Mouse (Mus musculus) embryonic facial prominence, embryonic 12.5 days (tissue): ENCODE data around the gene Foxp1. TPM values are rescaled to one million over a fixed set of nuclear protein-coding genes. Genes with fewer than 3 reads are reported as not detected.

Source experiments
- ATAC-seq: fragments of 200-750 bp; cut with Nextera tagmentation; 2 replicates; pipeline ENCODE4 v1.8.0; 2017; ENCODE audit not compliant: insufficient number of reproducible peaks, insufficient read depth, low FRiP score, low TSS enrichment
- H3K27ac ChIP-seq: fragments of 300-500 bp; sonication (generic); 2 replicates; pipeline ENCODE4 v1.5.1; 2016; ENCODE audit warnings: mild to moderate bottlenecking
- H3K27me3 ChIP-seq: fragments of 300-500 bp; sonication (generic); 2 replicates; pipeline ENCODE4 v1.6.1; 2016; ENCODE audit warnings: mild to moderate bottlenecking, moderate library complexity
- H3K36me3 ChIP-seq: fragments of 300-500 bp; sonication (generic); 2 replicates; pipeline ENCODE4 v1.6.1; 2016; ENCODE audit warnings: mild to moderate bottlenecking
- H3K4me1 ChIP-seq: fragments of 300-500 bp; sonication (generic); 2 replicates; pipeline ENCODE4 v1.6.1; 2016
- H3K4me2 ChIP-seq: fragments of 300-500 bp; sonication (generic); replicated peaks from 2 replicates; pipeline ENCODE4 v1.6.1; 2016; ENCODE audit warnings: mild to moderate bottlenecking, moderate library complexity
- H3K4me3 ChIP-seq: fragments of 300-500 bp; sonication (generic); 2 replicates; pipeline ENCODE4 v1.5.1; 2016; ENCODE audit warnings: mild to moderate bottlenecking
- H3K9ac ChIP-seq: fragments of 300-500 bp; sonication (generic); 2 replicates; pipeline ENCODE4 v1.6.1; 2016; ENCODE audit warnings: mild to moderate bottlenecking, moderate library complexity
- H3K9me3 ChIP-seq: fragments of 300-500 bp; sonication (generic); 2 replicates; pipeline ENCODE4 v1.6.1; 2016; ENCODE audit warnings: mild to moderate bottlenecking, moderate library complexity
- WGBS: fragments of 180-500 bp; shearing (Covaris S2); methylation state at CpG from one replicate; pipeline ENCODE4 v1.1.7; 2016; 5-methylcytosine and 5-hydroxymethylcytosine counted together
- polyA plus RNA-seq: library from polyadenylated mRNA; unstranded; fragments of >200 nt; fragmentation: Nextera tagmentation; extraction: Ambion mirVana; gene quantifications from 2 replicates; pipeline ENCODE4 v1.2.1, GENCODE M21; 2016

Gene Foxp1
- polyA plus RNA-seq, 1 experiment from 2014 or later, result 132 TPM

- no peaks in the 10 kb centered on the region for H3K27me3 ChIP-seq
- no peak overlapping the region for H3K9ac ChIP-seq
- no peak for ATAC-seq
- H3K4me3 ChIP-seq, result no peak overlapping the region
- H3K9me3 ChIP-seq, result no peaks in the 10 kb centered on the region
- peaks cover 25% of the 10 kb centered on the region for H3K36me3 ChIP-seq
- 86% methylated on average over 7 of the region's 7 CpGs for WGBS
- 0 out of 2 replicates have a peak, but pooled peaks cover 3% of the 10 kb centered on the region for H3K4me1 ChIP-seq
- no peak overlapping the region for H3K27ac ChIP-seq
- H3K4me2 ChIP-seq, result no peak overlapping the region
Observed at GRCm38 (mm10) chr6:98980432-98980831, 542.1 kb downstream of the Foxp1 start.

- Histone ChIP-seq H3K4me3 (no peak overlapping the region), H3K27me3 (no peaks in the 10 kb centered on the region), H3K36me3 (peaks cover 30% of the 10 kb centered on the region), H3K4me2 (no peak overlapping the region), H3K9ac (no peak overlapping the region), H3K27ac (no peak overlapping the region), H3K4me1 (0 out of 2 replicates have a peak, but pooled peaks cover 3% of the 10 kb centered on the region), H3K9me3 (no peaks in the 10 kb centered on the region)
- no peak for ATAC-seq
- WGBS, result 93% methylated on average over 7 of the region's 7 CpGs
Observed at GRCm38 (mm10) chr6:98980001-98980400, 542.5 kb downstream of the Foxp1 start.

GRCm38 (mm10) chr6:98977806-98978205 is 544.7 kb downstream of the Foxp1 start:
- no peak overlapping the region for H3K4me3 ChIP-seq
- no peak overlapping the region for H3K4me2 ChIP-seq
- H3K27ac ChIP-seq, result no peak overlapping the region
- 94% methylated on average over 4 of the region's 4 CpGs for WGBS
- no peak for ATAC-seq
- peaks cover 41% of the 10 kb centered on the region for H3K36me3 ChIP-seq
- H3K27me3 ChIP-seq, result no peaks in the 10 kb centered on the region
- no peak overlapping the region for H3K9ac ChIP-seq
- no peaks in the 10 kb centered on the region for H3K9me3 ChIP-seq
- 0 out of 2 replicates have a peak, but pooled peaks cover 3% of the 10 kb centered on the region for H3K4me1 ChIP-seq

- WGBS, result 79% methylated on average over 6 of the region's 6 CpGs
- Histone ChIP-seq H3K27ac (no peak overlapping the region), H3K36me3 (peaks cover 41% of the 10 kb centered on the region), H3K4me2 (no peak overlapping the region), H3K4me3 (no peak overlapping the region), H3K9me3 (no peaks in the 10 kb centered on the region), H3K4me1 (peaks cover 15% of the 10 kb centered on the region), H3K9ac (no peak overlapping the region), H3K27me3 (no peaks in the 10 kb centered on the region)
- ATAC-seq, result no peak
Observed at GRCm38 (mm10) chr6:98975918-98976317, 546.6 kb downstream of the Foxp1 start.

GRCm38 (mm10) chr6:98973433-98973832 is 549.1 kb downstream of the Foxp1 start:
- Histone ChIP-seq H3K4me2 (no peak overlapping the region), H3K36me3 (peaks cover 41% of the 10 kb centered on the region), H3K27me3 (no peaks in the 10 kb centered on the region), H3K9ac (no peak overlapping the region), H3K9me3 (no peaks in the 10 kb centered on the region), H3K4me3 (no peak overlapping the region), H3K27ac (no peak overlapping the region), H3K4me1 (peaks cover 21% of the 10 kb centered on the region)
- WGBS, result 87% methylated on average over 5 of the region's 5 CpGs
- no peak for ATAC-seq

- H3K4me2 ChIP-seq, result no peak overlapping the region
- H3K27ac ChIP-seq, result peak overlapping the region; percentile 70
- H3K36me3 ChIP-seq, result peaks cover 37% of the 10 kb centered on the region
- WGBS, result 25% methylated on average over 7 of the region's 7 CpGs
- no peak overlapping the region for H3K9ac ChIP-seq
- H3K27me3 ChIP-seq, result no peaks in the 10 kb centered on the region
- no peak overlapping the region for H3K4me3 ChIP-seq
- no peak for ATAC-seq
- H3K4me1 ChIP-seq, result peaks cover 21% of the 10 kb centered on the region
- no peaks in the 10 kb centered on the region for H3K9me3 ChIP-seq
Observed at GRCm38 (mm10) chr6:98972404-98972803, 550.1 kb downstream of the Foxp1 start.

DNA sequence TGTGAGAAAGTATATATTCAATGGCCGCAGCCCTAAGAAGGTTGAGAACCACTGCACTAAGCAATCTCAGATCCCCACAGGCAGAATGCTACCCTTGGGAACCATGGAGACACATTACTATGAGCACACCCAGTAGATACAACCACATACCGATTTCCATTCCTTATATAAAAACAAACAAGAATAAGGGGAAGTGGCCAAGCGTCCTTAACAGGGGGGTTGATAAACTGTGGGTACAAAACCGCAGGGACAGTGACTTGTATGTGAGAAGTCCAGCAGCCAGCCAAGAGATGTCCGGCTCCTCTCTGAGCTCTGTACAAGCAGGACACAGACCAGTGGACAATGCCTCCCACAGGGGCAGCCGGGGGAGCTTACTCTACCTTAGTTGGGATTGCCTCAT is 563.2 kb downstream of the Foxp1 start:
- H3K27ac ChIP-seq, result no peak overlapping the region
- H3K4me2 ChIP-seq, result no peak overlapping the region
- ATAC-seq, result no peak
- no peaks in the 10 kb centered on the region for H3K9me3 ChIP-seq
- no peak overlapping the region for H3K9ac ChIP-seq
- no peak overlapping the region for H3K4me3 ChIP-seq
- H3K36me3 ChIP-seq, result peaks cover 5% of the 10 kb centered on the region; the same call in 1 of the 2 replicates
- H3K27me3 ChIP-seq, result no peaks in the 10 kb centered on the region
- 87% methylated on average over 6 of the region's 6 CpGs for WGBS
- H3K4me1 ChIP-seq, result no peaks in the 10 kb centered on the region

- peaks cover 6% of the 10 kb centered on the region for H3K36me3 ChIP-seq
- H3K9ac ChIP-seq, result no peak overlapping the region
- H3K27ac ChIP-seq, result no peak overlapping the region
- no peaks in the 10 kb centered on the region for H3K9me3 ChIP-seq
- H3K4me1 ChIP-seq, result no peaks in the 10 kb centered on the region
- no peak for ATAC-seq
- H3K4me3 ChIP-seq, result no peak overlapping the region
- WGBS, result 83% methylated on average over 9 of the region's 9 CpGs
- no peak overlapping the region for H3K4me2 ChIP-seq
- no peaks in the 10 kb centered on the region for H3K27me3 ChIP-seq
Observed at GRCm38 (mm10) chr6:98956522-98957169, 565.9 kb downstream of the Foxp1 start.

GRCm38 (mm10) chr6:98955706-98956105 is 566.8 kb downstream of the Foxp1 start:
- no peak overlapping the region for H3K4me2 ChIP-seq
- 66% methylated on average over 6 of the region's 6 CpGs for WGBS

DNA sequence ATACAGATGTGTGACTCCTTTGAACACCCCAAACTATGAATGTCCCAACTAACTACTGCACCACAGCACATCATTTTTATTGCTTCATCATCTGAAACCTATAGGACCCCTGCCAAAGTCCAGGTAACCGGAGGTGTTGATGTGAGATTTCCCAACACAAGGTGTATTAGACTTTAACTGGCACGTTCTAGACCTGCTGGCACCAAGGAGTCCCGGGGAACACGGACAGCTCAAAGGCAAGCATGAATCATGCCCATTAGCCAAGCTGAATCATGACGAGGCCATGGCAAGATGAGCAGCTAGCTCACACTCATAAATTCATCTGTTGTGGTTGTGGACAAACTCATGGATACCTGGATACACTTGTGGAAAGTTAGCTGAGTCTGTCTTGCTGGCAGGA is 568.1 kb downstream of the Foxp1 start:
- H3K36me3 ChIP-seq, result peaks cover 6% of the 10 kb centered on the region

More at GRCm38 (mm10) chr6:98955706-98956105, 566.8 kb downstream of the Foxp1 start:
- Histone ChIP-seq H3K9ac (no peak overlapping the region), H3K36me3 (peaks cover 6% of the 10 kb centered on the region), H3K4me1 (peaks cover 5% of the 10 kb centered on the region), H3K27me3 (no peaks in the 10 kb centered on the region), H3K27ac (no peak overlapping the region), H3K4me3 (no peak overlapping the region), H3K9me3 (no peaks in the 10 kb centered on the region)
- no peak for ATAC-seq

GRCm38 (mm10) chr6:98949703-98950191 is 572.8 kb downstream of the Foxp1 start:
- Histone ChIP-seq H3K4me2 (no peak overlapping the region), H3K27me3 (no peaks in the 10 kb centered on the region), H3K4me1 (peaks cover 31% of the 10 kb centered on the region), H3K27ac (peak overlapping the region; percentile 82), H3K9ac (no peak overlapping the region), H3K36me3 (peaks cover 6% of the 10 kb centered on the region), H3K9me3 (no peaks in the 10 kb centered on the region), H3K4me3 (no peak overlapping the region)
- ATAC-seq, result no peak
- 18% methylated on average over 6 of the region's 6 CpGs for WGBS

More for the DNA sequence above, 568.1 kb downstream of the Foxp1 start:
- H3K27ac ChIP-seq, result no peak overlapping the region
- H3K4me3 ChIP-seq, result no peak overlapping the region
- H3K4me1 ChIP-seq, result peaks cover 17% of the 10 kb centered on the region
- no peaks in the 10 kb centered on the region for H3K27me3 ChIP-seq
- H3K4me2 ChIP-seq, result no peak overlapping the region
- no peak for ATAC-seq
- no peaks in the 10 kb centered on the region for H3K9me3 ChIP-seq
- no peak overlapping the region for H3K9ac ChIP-seq
- WGBS, result 96% methylated on average over 5 of the region's 5 CpGs

- peaks cover 9% of the 10 kb centered on the region for H3K36me3 ChIP-seq
- WGBS, result 50% methylated on average over 7 of the region's 7 CpGs
- H3K27me3 ChIP-seq, result no peaks in the 10 kb centered on the region
- peak overlapping the region; percentile 82 for H3K27ac ChIP-seq
- no peak for ATAC-seq
- H3K4me3 ChIP-seq, result no peak overlapping the region
- no peak overlapping the region for H3K9ac ChIP-seq
- no peaks in the 10 kb centered on the region for H3K9me3 ChIP-seq
- no peak overlapping the region for H3K4me2 ChIP-seq
- H3K4me1 ChIP-seq, result peaks cover 31% of the 10 kb centered on the region
Observed at GRCm38 (mm10) chr6:98949286-98949685, 573.2 kb downstream of the Foxp1 start.
